In the genomic region with DNA sequence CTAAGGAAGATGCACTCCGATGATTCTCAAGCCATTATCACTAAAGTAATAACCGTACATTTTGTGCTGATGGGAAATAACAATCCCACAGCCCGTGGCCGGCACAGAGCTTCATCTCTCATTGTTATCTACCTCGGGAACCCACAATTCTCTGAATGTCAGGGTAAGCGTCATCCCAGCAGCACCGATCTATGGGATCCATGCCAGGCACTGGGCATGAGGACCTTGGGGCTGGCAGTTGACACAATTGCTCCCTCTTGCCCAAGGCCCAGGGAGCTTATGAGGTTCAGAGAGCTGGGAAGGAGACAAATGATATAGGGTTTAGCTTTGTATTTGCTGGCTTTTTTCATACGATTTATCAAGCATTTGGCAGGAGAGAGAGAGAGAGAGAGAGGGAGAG, we compare ENCODE assay signal across 21 mouse cellular contexts.
"Had no signal": no experiment of that assay in that cellular context is flagged by ENCODE, and none has a peak within 500 bp of the region (broad histone marks: within the 10 kb centered on the region; RNA-seq: fewer than 3 reads in every experiment).

No protein-coding gene starts in this region.

- ATAC-seq: liver, embryonic 12.5 days; midbrain, embryonic 16.5 days had no signal

- H3K27me3 ChIP-seq: limb, embryonic 13.5 days; liver, embryonic 12.5 days; liver, embryonic 15.5 days; lung, embryonic 15.5 days; midbrain, embryonic 12.5 days; neural tube, embryonic 13.5 days; stomach, embryonic 15.5 days had no signal

- H3K9ac ChIP-seq: limb, embryonic 13.5 days; liver, embryonic 12.5 days; liver, embryonic 15.5 days; lung, embryonic 15.5 days; midbrain, embryonic 12.5 days; neural tube, embryonic 13.5 days; stomach, embryonic 15.5 days had no signal

- DNase-seq: kidney, postnatal 25 days; layer of hippocampus, postnatal 36 days; liver; lung, adult 18-20 months; lung, postnatal 14 days; lung, postnatal 4 days; retina, postnatal 1 day; right cerebral cortex, postnatal 25 days; spleen, adult 18-20 months; thymus, postnatal 25 days had no signal

- H3K27ac ChIP-seq: kidney, postnatal 0 days; limb, embryonic 10.5 days; limb, embryonic 13.5 days; liver, embryonic 12.5 days; liver, embryonic 15.5 days; lung, embryonic 15.5 days; midbrain, embryonic 12.5 days; neural tube, embryonic 13.5 days; stomach, embryonic 15.5 days had no signal

- H3K36me3 ChIP-seq: limb, embryonic 10.5 days; limb, embryonic 13.5 days; liver, embryonic 12.5 days; liver, embryonic 15.5 days; lung, embryonic 15.5 days; midbrain, embryonic 12.5 days; neural tube, embryonic 13.5 days; stomach, embryonic 15.5 days had no signal

- H3K9me3 ChIP-seq: limb, embryonic 10.5 days; limb, embryonic 13.5 days; liver, embryonic 12.5 days; liver, embryonic 15.5 days; lung, embryonic 15.5 days; midbrain, embryonic 12.5 days; neural tube, embryonic 13.5 days; stomach, embryonic 15.5 days had no signal

- H3K4me2 ChIP-seq: limb, embryonic 13.5 days; liver, embryonic 12.5 days; liver, embryonic 15.5 days; lung, embryonic 15.5 days; midbrain, embryonic 12.5 days; neural tube, embryonic 13.5 days; stomach, embryonic 15.5 days had no signal

- H3K4me1 ChIP-seq: limb, embryonic 10.5 days; limb, embryonic 13.5 days; liver, embryonic 12.5 days; liver, embryonic 15.5 days; lung, embryonic 15.5 days; midbrain, embryonic 12.5 days; neural tube, embryonic 13.5 days; stomach, embryonic 15.5 days had no signal

- H3K4me3 ChIP-seq: limb, embryonic 10.5 days; limb, embryonic 13.5 days; liver, embryonic 12.5 days; liver, embryonic 15.5 days; lung, embryonic 15.5 days; midbrain, embryonic 12.5 days; myocyte; neural tube, embryonic 13.5 days; stomach, embryonic 15.5 days had no signal
